Mouse (Mus musculus): ENCODE measurements around the gene Fam222b. TPM values are rescaled to one million over a fixed set of nuclear protein-coding genes. Genes with fewer than 3 reads are reported as not detected.

The Fam222b gene
- polyA plus RNA-seq (2014; fragmentation: Illumina TruSeq; extraction: RNeasy Lipid Tissue Mini Kit (QIAGEN cat#74804); ENCODE audit: insufficient read depth, low read depth, low replicate concordance): 5.8 TPM

GRCm38 (mm10) chr11:78094504-78095143 lies at the start of gene Fam222b:
Gene Fam222b (plus strand): TSS chr11:78094660.

GRCm38 (mm10) chr11:78079961-78080921 lies 14.2 kb upstream of the Fam222b start, which contains the start of gene Eral1:
Gene Eral1 (minus strand): TSS chr11:78080383.

GRCm38 (mm10) chr11:78164924-78165760 lies 70.7 kb downstream of the Fam222b start, which contains the start of gene Traf4:
Gene Traf4 (minus strand): TSS chr11:78165589.

GRCm38 (mm10) chr11:78176402-78176862 lies 82.0 kb downstream of the Fam222b start, which contains the start of the genes Nek8 and Tlcd1:
Gene Nek8 (minus strand): TSS chr11:78176675.
Gene Tlcd1 (plus strand): TSS chr11:78176711.

GRCm38 (mm10) chr11:78182961-78183844 lies 88.7 kb downstream of the Fam222b start, which contains the start of gene Rpl23a:
Gene Rpl23a (minus strand): TSS chr11:78183584.

GRCm38 (mm10) chr11:78188331-78189233 lies 94.1 kb downstream of the Fam222b start, which contains the start of gene Rab34:
Gene Rab34 (plus strand): TSS chr11:78188430.

GRCm38 (mm10) chr11:78193113-78193512 lies 98.7 kb downstream of the Fam222b start, which contains the start of gene Proca1:
Gene Proca1 (plus strand): TSS chr11:78193392.

Other genes starting within 250 kb of the Fam222b start
- 0.76 TPM for gene Pipox, start 200.6 kb upstream of the Fam222b start, polyA plus RNA-seq (2014; fragmentation: Illumina TruSeq; extraction: RNeasy Lipid Tissue Mini Kit (QIAGEN cat#74804); ENCODE audit: insufficient read depth, low read depth, low replicate concordance)
- not detected for gene Sez6, start 163.9 kb upstream of the Fam222b start, polyA plus RNA-seq (2014; fragmentation: Illumina TruSeq; extraction: RNeasy Lipid Tissue Mini Kit (QIAGEN cat#74804); ENCODE audit: insufficient read depth, low read depth, low replicate concordance)
- 15.7 TPM for gene Phf12, start 111.9 kb upstream of the Fam222b start, polyA plus RNA-seq (2014; fragmentation: Illumina TruSeq; extraction: RNeasy Lipid Tissue Mini Kit (QIAGEN cat#74804); ENCODE audit: insufficient read depth, low read depth, low replicate concordance)
- gene Dhrs13, start 62.4 kb upstream of the Fam222b start, polyA plus RNA-seq (2014; fragmentation: Illumina TruSeq; extraction: RNeasy Lipid Tissue Mini Kit (QIAGEN cat#74804); ENCODE audit: insufficient read depth, low read depth, low replicate concordance): 8.8 TPM
- gene Flot2, start 56.7 kb upstream of the Fam222b start, polyA plus RNA-seq (2014; fragmentation: Illumina TruSeq; extraction: RNeasy Lipid Tissue Mini Kit (QIAGEN cat#74804); ENCODE audit: insufficient read depth, low read depth, low replicate concordance): 43.6 TPM
- 11.6 TPM for gene Eral1, start 14.3 kb upstream of the Fam222b start, polyA plus RNA-seq (2014; fragmentation: Illumina TruSeq; extraction: RNeasy Lipid Tissue Mini Kit (QIAGEN cat#74804); ENCODE audit: insufficient read depth, low read depth, low replicate concordance)
- gene Traf4, start 70.9 kb downstream of the Fam222b start, polyA plus RNA-seq (2014; fragmentation: Illumina TruSeq; extraction: RNeasy Lipid Tissue Mini Kit (QIAGEN cat#74804); ENCODE audit: insufficient read depth, low read depth, low replicate concordance): 10.4 TPM
- 6.4 TPM for gene Nek8, start 82.0 kb downstream of the Fam222b start, polyA plus RNA-seq (2014; fragmentation: Illumina TruSeq; extraction: RNeasy Lipid Tissue Mini Kit (QIAGEN cat#74804); ENCODE audit: insufficient read depth, low read depth, low replicate concordance)
- 10.2 TPM for gene Tlcd1, start 82.1 kb downstream of the Fam222b start, polyA plus RNA-seq (2014; fragmentation: Illumina TruSeq; extraction: RNeasy Lipid Tissue Mini Kit (QIAGEN cat#74804); ENCODE audit: insufficient read depth, low read depth, low replicate concordance)
- gene Rpl23a, start 88.9 kb downstream of the Fam222b start, polyA plus RNA-seq (2014; fragmentation: Illumina TruSeq; extraction: RNeasy Lipid Tissue Mini Kit (QIAGEN cat#74804); ENCODE audit: insufficient read depth, low read depth, low replicate concordance): 2,050 TPM
- 29.1 TPM for gene Rab34, start 93.8 kb downstream of the Fam222b start, polyA plus RNA-seq (2014; fragmentation: Illumina TruSeq; extraction: RNeasy Lipid Tissue Mini Kit (QIAGEN cat#74804); ENCODE audit: insufficient read depth, low read depth, low replicate concordance)
- 6.4 TPM for gene Proca1, start 98.7 kb downstream of the Fam222b start, polyA plus RNA-seq (2014; fragmentation: Illumina TruSeq; extraction: RNeasy Lipid Tissue Mini Kit (QIAGEN cat#74804); ENCODE audit: insufficient read depth, low read depth, low replicate concordance)
- 85.1 TPM for gene Sdf2, start 151.1 kb downstream of the Fam222b start, polyA plus RNA-seq (2014; fragmentation: Illumina TruSeq; extraction: RNeasy Lipid Tissue Mini Kit (QIAGEN cat#74804); ENCODE audit: insufficient read depth, low read depth, low replicate concordance)
- gene Supt6, start 151.3 kb downstream of the Fam222b start, polyA plus RNA-seq (2014; fragmentation: Illumina TruSeq; extraction: RNeasy Lipid Tissue Mini Kit (QIAGEN cat#74804); ENCODE audit: insufficient read depth, low read depth, low replicate concordance): 17.9 TPM
- 32.5 TPM for gene 2610507B11Rik, start 167.1 kb downstream of the Fam222b start, polyA plus RNA-seq (2014; fragmentation: Illumina TruSeq; extraction: RNeasy Lipid Tissue Mini Kit (QIAGEN cat#74804); ENCODE audit: insufficient read depth, low read depth, low replicate concordance)
- not detected for gene BC030499, start 196.2 kb downstream of the Fam222b start, polyA plus RNA-seq (2014; fragmentation: Illumina TruSeq; extraction: RNeasy Lipid Tissue Mini Kit (QIAGEN cat#74804); ENCODE audit: insufficient read depth, low read depth, low replicate concordance)
- 0.42 TPM for gene Spag5, start 206.9 kb downstream of the Fam222b start, polyA plus RNA-seq (2014; fragmentation: Illumina TruSeq; extraction: RNeasy Lipid Tissue Mini Kit (QIAGEN cat#74804); ENCODE audit: insufficient read depth, low read depth, low replicate concordance)
- gene Aldoc, start 228.3 kb downstream of the Fam222b start, polyA plus RNA-seq (2014; fragmentation: Illumina TruSeq; extraction: RNeasy Lipid Tissue Mini Kit (QIAGEN cat#74804); ENCODE audit: insufficient read depth, low read depth, low replicate concordance): 6.4 TPM
- 24.9 TPM for gene Pigs, start 233.8 kb downstream of the Fam222b start, polyA plus RNA-seq (2014; fragmentation: Illumina TruSeq; extraction: RNeasy Lipid Tissue Mini Kit (QIAGEN cat#74804); ENCODE audit: insufficient read depth, low read depth, low replicate concordance)
- 40.3 TPM for gene Unc119, start 248.8 kb downstream of the Fam222b start, polyA plus RNA-seq (2014; fragmentation: Illumina TruSeq; extraction: RNeasy Lipid Tissue Mini Kit (QIAGEN cat#74804); ENCODE audit: insufficient read depth, low read depth, low replicate concordance)